Mouse (Mus musculus) CD8-positive naive resting alpha-beta T cell, adult 2 months (primary cell): ENCODE results near the gene Arel1.

Experiments used
- DNase-seq, 2 experiments: peaks; one replicate each; pipeline ENCODE4 v3.0.0; 2022; ENCODE audit warnings: low read depth in 2 of 2, low spot score in 2 of 2

The Arel1 gene

GRCm38 (mm10) chr12:84907627-84908480 is 62.8 kb downstream of the Arel1 start:
- DNase-seq = no peak

DNA sequence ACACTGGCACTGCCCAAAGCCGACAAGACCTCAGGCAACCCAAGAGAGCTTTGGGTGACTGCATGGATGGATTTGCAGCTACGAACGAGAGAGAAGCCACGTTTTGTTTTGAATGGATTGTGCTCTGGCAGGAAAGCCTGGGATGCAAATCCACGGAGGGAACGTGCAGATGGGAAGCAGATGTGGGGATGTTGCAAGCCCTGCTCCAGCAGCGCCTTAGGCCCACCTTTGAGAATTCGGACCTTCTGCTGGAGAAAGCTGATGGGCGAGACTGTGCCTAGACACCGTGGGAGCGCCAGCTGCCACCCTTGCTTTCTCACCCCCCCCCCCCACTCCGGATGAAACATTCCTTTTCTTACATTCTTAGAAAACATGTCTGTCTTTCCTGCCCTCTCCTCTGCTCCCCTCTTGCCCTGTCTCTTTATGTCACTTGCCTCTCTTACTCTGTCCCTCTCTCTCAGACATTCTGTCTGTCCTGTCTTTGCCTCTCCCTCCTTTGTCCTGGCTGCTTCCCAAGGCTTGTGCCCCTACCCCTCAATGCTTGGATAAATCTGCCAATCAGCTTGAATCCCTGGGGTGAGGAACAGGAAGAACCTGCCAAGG is 63.6 kb downstream of the Arel1 start:
- DNase-seq = no peak

DNA sequence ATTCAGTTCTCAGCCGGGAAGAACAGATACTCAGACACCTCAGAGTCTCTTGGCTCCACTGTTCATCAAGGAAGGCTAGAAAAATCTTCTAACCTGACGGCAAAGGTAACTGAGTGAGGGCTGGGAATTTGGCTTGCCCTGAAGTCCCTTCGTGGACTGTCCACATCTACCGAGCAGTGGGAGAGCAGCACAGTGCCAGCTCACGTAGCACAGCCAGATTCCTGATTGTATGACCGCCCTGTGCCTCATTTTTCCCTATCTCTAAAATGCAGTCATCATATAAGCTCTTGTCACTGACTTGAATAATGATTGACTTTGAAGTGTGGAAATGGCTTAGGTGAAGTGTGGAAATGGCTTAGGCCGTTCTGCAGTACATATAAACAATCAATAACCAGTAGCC is 66.3 kb downstream of the Arel1 start:
- DNase-seq = no peak

GRCm38 (mm10) chr12:84900317-84900716 is 70.4 kb downstream of the Arel1 start:
- no peak for DNase-seq

DNA sequence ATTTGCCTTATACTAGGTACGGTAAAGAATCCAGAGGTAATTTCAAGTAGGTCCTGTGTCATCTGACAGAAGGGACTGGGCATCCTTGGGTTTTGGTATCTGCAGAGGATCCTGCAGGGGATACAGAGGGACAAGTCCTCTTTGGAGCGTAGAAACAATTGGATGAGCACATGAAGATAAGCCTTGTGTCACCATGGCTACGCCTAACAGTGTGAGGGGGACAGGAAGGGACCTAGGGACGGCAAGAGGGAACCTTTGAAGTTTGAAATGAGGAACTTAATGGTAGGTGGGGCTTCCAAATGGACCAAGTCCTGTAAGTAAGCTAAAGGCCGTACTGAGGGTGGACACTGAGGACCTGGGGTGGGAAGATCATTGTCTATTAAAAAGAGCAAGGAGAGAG is 73.4 kb downstream of the Arel1 start:
- no peak for DNase-seq

DNA sequence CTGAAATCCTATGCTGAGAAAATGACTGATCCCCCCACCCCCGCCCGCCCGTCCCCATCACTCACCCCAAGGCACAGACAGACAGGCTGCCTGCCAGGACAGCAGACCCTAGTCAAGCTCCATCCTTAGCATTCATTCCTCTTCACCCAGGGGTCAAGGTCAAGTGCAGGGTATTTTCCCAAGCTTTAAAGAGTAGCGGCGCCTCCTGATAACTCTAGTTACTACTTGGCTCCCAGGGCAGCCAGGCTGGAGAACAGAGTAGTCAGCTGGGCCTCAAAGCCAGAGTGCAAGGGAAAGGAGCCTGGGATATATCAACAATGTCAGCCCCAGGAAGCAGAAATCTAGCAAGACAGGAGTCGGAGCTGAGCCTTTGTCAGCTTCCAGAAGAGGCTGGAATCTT is 74.5 kb downstream of the Arel1 start:
- DNase-seq = no peak

- DNase-seq = no peak
These were observed 76.8 kb downstream of the Arel1 start for GRCm38 (mm10) chr12:84893648-84894628.

DNA sequence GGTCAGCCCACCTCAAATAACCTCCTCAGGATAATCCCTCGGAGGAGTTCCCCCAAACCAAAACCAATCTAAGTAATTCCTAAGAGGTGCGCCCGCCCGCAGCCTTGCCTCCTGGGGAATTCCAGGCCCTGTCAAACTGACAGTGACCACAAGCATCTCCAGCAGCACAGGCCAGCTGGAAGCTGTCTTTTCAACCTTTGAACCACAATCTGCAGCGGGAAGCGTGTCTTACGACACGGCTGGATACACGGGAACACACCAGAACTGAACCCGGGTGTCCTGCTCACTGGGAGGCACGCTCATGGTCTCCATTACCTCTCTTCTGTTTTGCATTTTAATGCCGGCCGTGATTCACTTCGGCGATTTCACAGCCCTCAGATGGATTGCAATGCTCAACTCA is 80.4 kb downstream of the Arel1 start:
- no peak for DNase-seq

GRCm38 (mm10) chr12:84885107-84885876 is 85.4 kb downstream of the Arel1 start:
- DNase-seq = no peak

DNA sequence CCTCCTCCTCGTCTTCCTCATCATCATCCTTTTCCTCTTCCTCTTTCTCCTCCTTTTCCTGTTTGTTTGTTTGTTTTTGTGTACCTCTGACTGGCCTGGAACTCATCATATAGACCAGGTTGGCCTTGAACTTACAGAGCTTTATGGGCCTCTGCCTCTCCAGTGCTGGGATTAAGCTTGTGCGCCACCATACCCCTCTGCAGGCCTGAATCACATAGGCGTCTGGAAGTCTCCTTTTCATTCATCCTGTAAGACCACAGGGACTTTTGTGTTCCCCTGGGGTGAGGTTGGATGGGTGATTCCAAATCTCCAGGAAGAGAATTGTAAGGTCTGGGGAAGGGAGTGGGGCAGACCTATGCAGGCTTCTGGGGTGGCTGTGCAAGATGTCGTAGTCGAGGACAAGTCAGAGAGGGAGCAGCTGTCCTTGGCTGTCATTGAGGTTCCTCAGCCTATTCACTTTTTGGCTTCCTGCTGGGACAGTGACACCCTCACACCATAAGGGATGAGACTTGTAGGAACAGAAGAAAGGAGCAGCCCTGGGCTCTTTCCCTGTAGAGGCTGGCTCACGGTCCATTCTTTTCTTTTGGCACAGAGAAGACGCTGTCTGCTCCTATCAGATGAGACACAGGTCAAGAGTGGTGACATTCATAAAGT is 86.2 kb downstream of the Arel1 start:
- no peak for DNase-seq

- DNase-seq = no peak
These were observed 87.9 kb downstream of the Arel1 start for GRCm38 (mm10) chr12:84882796-84883195.

DNA sequence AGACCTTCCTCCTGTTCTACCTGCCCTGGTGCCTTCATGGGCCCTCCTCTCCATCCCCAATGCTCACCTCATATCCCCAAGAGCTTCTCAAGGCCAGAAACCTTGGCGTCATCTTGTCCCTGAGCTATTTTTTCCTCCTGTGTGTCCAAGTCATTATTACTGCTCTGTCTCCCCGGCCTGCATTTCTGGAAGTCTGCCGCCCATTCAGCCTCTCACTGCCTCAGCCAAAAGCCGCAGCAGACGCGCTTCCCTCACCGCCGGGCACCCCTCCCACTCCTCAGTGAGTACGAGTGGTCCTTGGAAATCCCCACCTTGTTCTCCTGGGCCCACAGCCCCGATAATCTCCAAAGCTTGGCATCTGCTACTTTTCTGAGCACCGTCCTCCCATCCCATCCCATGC is 90.6 kb downstream of the Arel1 start:
- DNase-seq = no peak

GRCm38 (mm10) chr12:84876481-84877121 is 94.1 kb downstream of the Arel1 start, which contains the start of gene Ltbp2:
TSS of gene Ltbp2 (minus strand) at chr12:84876532.
- peak; percentile 79 to 82 for DNase-seq

DNA sequence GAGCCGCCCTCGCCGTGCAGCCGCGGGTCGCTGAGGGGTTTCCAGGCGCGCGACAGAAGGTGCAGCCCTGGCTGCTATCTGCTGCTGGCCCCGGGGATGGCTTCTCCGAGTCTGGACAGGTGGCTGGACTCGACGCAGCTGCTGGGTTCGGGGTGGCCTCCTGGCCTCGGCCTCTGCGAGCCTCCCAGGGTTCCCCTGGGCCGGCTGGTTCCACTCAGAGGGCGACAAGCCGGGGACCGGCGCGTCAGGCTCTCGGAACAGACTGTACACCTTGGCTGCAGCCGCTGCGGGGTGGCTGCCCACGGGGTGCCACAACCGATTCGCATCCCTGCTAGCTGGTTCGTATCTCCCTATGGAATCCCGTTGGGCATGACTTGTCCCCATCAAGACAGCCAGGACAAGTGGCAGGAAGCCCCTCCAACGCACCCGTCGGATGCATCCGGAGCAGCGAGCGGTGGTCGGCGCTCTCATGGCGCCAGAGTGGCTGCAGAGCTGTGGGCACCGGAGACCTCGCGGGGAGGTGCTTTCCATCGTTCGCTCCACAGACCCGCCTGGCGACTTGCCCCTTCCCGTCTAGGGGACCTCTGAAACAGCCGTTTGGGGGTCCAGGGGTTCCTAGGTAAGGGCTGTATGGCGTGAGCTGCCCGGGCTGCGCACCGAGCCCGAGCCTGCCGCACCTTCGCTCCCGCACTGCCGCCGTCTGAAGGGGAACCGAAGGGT is 94.8 kb downstream of the Arel1 start:
- DNase-seq = no peak

GRCm38 (mm10) chr12:84873434-84873833 is 97.3 kb downstream of the Arel1 start:
- no peak for DNase-seq

DNA sequence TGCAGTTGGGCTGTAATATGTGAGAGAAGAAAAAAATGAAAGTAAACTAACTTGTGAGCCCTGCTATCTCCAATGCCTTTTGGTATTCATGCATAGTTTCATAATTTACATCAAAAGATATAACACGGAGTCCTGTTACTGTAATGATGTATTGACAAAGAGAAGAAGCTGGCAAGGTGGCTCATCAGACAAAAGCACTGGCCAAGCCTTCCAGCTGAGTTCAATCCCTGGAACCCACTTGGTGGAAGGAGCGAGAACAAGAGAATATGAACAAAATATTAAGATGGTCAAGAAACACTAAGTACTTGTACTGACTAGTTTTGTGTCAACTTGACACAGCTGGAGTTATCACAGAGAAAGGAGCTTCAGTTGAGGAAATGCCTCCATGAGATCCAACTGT is 98.4 kb downstream of the Arel1 start:
- DNase-seq = no peak
